Mouse (Mus musculus): ENCODE results near the gene Edil3. TPM values are rescaled to one million over a fixed set of nuclear protein-coding genes. Genes with fewer than 3 reads are reported as not detected.

The Edil3 gene
- polyA plus RNA-seq, 1 experiment: 0.60 TPM

DNA sequence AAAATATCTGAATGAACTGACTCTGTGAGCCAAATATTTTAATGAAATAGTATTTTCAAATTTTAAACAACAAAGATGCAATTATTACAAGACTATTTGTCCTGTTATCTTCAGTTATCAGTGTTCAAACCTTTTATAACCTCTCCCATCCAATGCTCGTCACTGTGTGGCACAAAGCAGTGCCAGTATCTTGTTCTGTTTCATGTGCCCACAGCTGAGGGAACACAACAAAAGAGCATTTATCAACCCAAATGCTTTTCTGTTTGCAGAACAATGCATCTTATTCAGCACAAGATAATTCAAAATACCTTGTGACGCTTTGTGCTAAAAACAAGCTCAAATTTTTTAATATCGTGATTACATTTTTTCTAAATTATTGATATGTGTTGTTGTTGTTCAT, 78.8 kb downstream of the Edil3 start:
- WGBS: 83% methylated on average over 3 of the region's 3 CpGs
- no peak overlapping the region for H3K27ac ChIP-seq (ENCODE audit: control insufficient read depth, insufficient read depth, low read depth, low read length, poor library complexity)
- H3K4me3 ChIP-seq (replicated peaks; ENCODE audit: control insufficient read depth, low read depth, low read length): no peak overlapping the region
- no peak for TF ChIP-seq POLR2A (IDR thresholded peaks at IDR 0.05; ENCODE audit: borderline replicate concordance, control insufficient read depth, low read depth, low read length)
- TF ChIP-seq CTCF (IDR thresholded peaks at IDR 0.05; ENCODE audit: control insufficient read depth, insufficient read depth, low read length): no peak
- no peaks in the 10 kb centered on the region for H3K4me1 ChIP-seq (ENCODE audit: control insufficient read depth, insufficient read depth, low read length)

DNA sequence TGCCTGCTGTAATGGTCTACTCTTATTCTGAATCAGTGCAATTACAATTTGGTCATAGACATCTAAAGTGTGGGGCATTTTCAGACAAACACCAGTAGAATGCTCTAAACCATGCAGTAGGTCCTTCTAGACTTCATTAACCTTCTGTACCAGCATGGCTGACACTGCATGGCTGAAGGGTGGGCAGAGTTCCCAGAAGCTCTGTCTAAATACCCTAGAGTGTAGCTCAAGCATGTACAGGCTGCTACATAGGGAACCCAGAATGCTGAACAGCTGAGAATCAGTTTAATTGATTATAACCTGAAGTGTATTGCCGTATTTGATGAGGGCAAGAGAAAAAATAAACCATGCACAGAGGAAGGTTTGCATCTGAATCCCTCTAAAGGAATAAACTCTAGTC, 86.1 kb downstream of the Edil3 start:
- Histone ChIP-seq H3K4me3 (replicated peaks; ENCODE audit: control insufficient read depth, low read depth, low read length) (no peak overlapping the region), H3K4me1 (ENCODE audit: control insufficient read depth, insufficient read depth, low read length) (no peaks in the 10 kb centered on the region), H3K27ac (ENCODE audit: control insufficient read depth, insufficient read depth, low read depth, low read length, poor library complexity) (no peak overlapping the region)
- no peak for TF ChIP-seq POLR2A (IDR thresholded peaks at IDR 0.05; ENCODE audit: borderline replicate concordance, control insufficient read depth, low read depth, low read length)
- no peak for TF ChIP-seq CTCF (IDR thresholded peaks at IDR 0.05; ENCODE audit: control insufficient read depth, insufficient read depth, low read length)
- WGBS: 98% methylated on average over 1 of the region's 1 CpGs

GRCm38 (mm10) chr13:88908187-88908586, 86.9 kb downstream of the Edil3 start:
- WGBS: 75% methylated on average over 1 of the region's 1 CpGs
- no peak for TF ChIP-seq CTCF (IDR thresholded peaks at IDR 0.05; ENCODE audit: control insufficient read depth, insufficient read depth, low read length)
- no peak for TF ChIP-seq POLR2A (IDR thresholded peaks at IDR 0.05; ENCODE audit: borderline replicate concordance, control insufficient read depth, low read depth, low read length)
- Histone ChIP-seq H3K4me1 (ENCODE audit: control insufficient read depth, insufficient read depth, low read length) (no peaks in the 10 kb centered on the region), H3K4me3 (replicated peaks; ENCODE audit: control insufficient read depth, low read depth, low read length) (no peak overlapping the region), H3K27ac (ENCODE audit: control insufficient read depth, insufficient read depth, low read depth, low read length, poor library complexity) (no peak overlapping the region)

DNA sequence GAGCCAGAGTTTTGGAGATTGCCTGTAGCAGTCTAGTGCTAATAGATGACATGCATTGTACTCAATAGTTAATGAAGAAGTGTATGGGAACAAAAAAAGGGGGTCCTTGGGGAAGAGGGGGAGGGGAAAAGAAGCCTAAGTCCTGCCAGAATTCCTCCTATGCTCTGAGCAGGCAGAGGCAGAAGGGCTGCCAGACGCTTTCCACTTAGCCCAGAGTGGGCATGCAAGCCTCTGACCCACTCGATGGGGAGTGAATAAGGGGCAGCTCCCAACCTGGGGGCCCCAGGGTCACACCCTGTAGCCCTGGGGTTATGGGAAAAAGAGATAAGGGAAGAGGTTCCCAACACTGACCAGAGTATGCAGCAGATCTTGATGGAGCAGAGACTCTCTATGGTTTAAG, 95.2 kb downstream of the Edil3 start:
- WGBS: 69% methylated on average over 2 of the region's 2 CpGs
- TF ChIP-seq POLR2A (IDR thresholded peaks at IDR 0.05; ENCODE audit: borderline replicate concordance, control insufficient read depth, low read depth, low read length) (no peak), CTCF (IDR thresholded peaks at IDR 0.05; ENCODE audit: control insufficient read depth, insufficient read depth, low read length) (no peak)
- H3K4me1 ChIP-seq (ENCODE audit: control insufficient read depth, insufficient read depth, low read length): no peaks in the 10 kb centered on the region

GRCm38 (mm10) chr13:88929626-88930025, 108.4 kb downstream of the Edil3 start:
- H3K4me1 ChIP-seq (ENCODE audit: control insufficient read depth, insufficient read depth, low read length): no peaks in the 10 kb centered on the region
- 82% methylated on average over 4 of the region's 4 CpGs for WGBS
- H3K27ac ChIP-seq (ENCODE audit: control insufficient read depth, insufficient read depth, low read depth, low read length, poor library complexity): no peak overlapping the region
- no peak overlapping the region for H3K4me3 ChIP-seq (replicated peaks; ENCODE audit: control insufficient read depth, low read depth, low read length)
- TF ChIP-seq POLR2A (IDR thresholded peaks at IDR 0.05; ENCODE audit: borderline replicate concordance, control insufficient read depth, low read depth, low read length): no peak
- TF ChIP-seq CTCF (IDR thresholded peaks at IDR 0.05; ENCODE audit: control insufficient read depth, insufficient read depth, low read length): no peak

More for the DNA sequence above, 95.2 kb downstream of the Edil3 start:
- H3K4me3 ChIP-seq (replicated peaks; ENCODE audit: control insufficient read depth, low read depth, low read length): no peak overlapping the region
- no peak overlapping the region for H3K27ac ChIP-seq (ENCODE audit: control insufficient read depth, insufficient read depth, low read depth, low read length, poor library complexity)

- Histone ChIP-seq H3K4me3 (replicated peaks; ENCODE audit: control insufficient read depth, low read depth, low read length) (no peak overlapping the region), H3K27ac (ENCODE audit: control insufficient read depth, insufficient read depth, low read depth, low read length, poor library complexity) (no peak overlapping the region), H3K4me1 (ENCODE audit: control insufficient read depth, insufficient read depth, low read length) (no peaks in the 10 kb centered on the region)
- TF ChIP-seq CTCF (IDR thresholded peaks at IDR 0.05; ENCODE audit: control insufficient read depth, insufficient read depth, low read length) (no peak), POLR2A (IDR thresholded peaks at IDR 0.05; ENCODE audit: borderline replicate concordance, control insufficient read depth, low read depth, low read length) (no peak)
- WGBS: 78% methylated on average over 2 of the region's 2 CpGs
These were observed 117.3 kb downstream of the Edil3 start for GRCm38 (mm10) chr13:88938564-88938963.

DNA sequence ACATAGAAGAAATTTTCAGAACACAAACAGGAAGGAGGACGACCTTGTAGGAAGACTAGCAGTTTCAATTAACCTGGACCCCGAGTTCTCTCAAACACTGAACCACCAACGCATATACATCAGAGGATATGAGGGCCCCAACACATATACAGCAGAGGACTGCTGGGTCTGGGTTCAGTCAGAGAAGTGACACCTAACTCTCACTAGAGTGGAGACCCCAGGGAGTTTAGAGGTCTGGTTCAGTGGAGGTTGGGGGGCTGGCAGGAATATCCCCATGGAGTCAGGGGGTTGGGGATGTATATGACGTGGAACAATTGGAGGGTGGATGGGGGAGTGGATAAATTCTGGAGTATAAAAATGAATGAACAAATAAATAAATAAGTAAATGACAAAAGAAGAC, 151.1 kb downstream of the Edil3 start:
- Histone ChIP-seq H3K4me1 (ENCODE audit: control insufficient read depth, insufficient read depth, low read length) (no peaks in the 10 kb centered on the region), H3K4me3 (replicated peaks; ENCODE audit: control insufficient read depth, low read depth, low read length) (no peak overlapping the region), H3K27ac (ENCODE audit: control insufficient read depth, insufficient read depth, low read depth, low read length, poor library complexity) (no peak overlapping the region)
- TF ChIP-seq CTCF (IDR thresholded peaks at IDR 0.05; ENCODE audit: control insufficient read depth, insufficient read depth, low read length): no peak
- no peak for TF ChIP-seq POLR2A (IDR thresholded peaks at IDR 0.05; ENCODE audit: borderline replicate concordance, control insufficient read depth, low read depth, low read length)
- WGBS: 76% methylated on average over 4 of the region's 4 CpGs

GRCm38 (mm10) chr13:89007696-89008427, 186.6 kb downstream of the Edil3 start:
- 74% methylated on average over 4 of the region's 4 CpGs for WGBS
- TF ChIP-seq POLR2A (IDR thresholded peaks at IDR 0.05; ENCODE audit: borderline replicate concordance, control insufficient read depth, low read depth, low read length) (no peak), CTCF (IDR thresholded peaks at IDR 0.05; ENCODE audit: control insufficient read depth, insufficient read depth, low read length) (no peak)
- Histone ChIP-seq H3K4me1 (ENCODE audit: control insufficient read depth, insufficient read depth, low read length) (no peaks in the 10 kb centered on the region), H3K27ac (ENCODE audit: control insufficient read depth, insufficient read depth, low read depth, low read length, poor library complexity) (no peak overlapping the region), H3K4me3 (replicated peaks; ENCODE audit: control insufficient read depth, low read depth, low read length) (no peak overlapping the region)

DNA sequence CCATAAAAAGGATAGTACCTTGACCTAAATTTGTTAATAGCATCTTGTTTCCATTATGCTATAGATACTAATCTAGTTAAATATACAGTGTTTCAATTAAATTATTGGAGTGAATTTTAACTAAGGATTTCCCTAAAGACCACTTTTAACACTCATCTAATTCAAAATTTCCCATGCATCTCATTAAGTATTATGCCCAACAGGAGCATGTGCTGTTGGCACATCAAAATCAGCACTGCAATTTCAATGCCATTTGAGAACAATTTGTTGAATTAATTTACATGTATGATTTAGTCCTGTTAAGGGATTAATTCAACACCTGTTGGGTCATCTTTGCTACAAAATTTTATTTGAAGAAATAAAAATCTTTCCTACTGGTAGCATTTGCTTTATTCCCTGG, 191.2 kb downstream of the Edil3 start:
- Histone ChIP-seq H3K4me1 (ENCODE audit: control insufficient read depth, insufficient read depth, low read length) (no peaks in the 10 kb centered on the region), H3K4me3 (replicated peaks; ENCODE audit: control insufficient read depth, low read depth, low read length) (no peak overlapping the region), H3K27ac (ENCODE audit: control insufficient read depth, insufficient read depth, low read depth, low read length, poor library complexity) (no peak overlapping the region)
- no peak for TF ChIP-seq POLR2A (IDR thresholded peaks at IDR 0.05; ENCODE audit: borderline replicate concordance, control insufficient read depth, low read depth, low read length)
- no peak for TF ChIP-seq CTCF (IDR thresholded peaks at IDR 0.05; ENCODE audit: control insufficient read depth, insufficient read depth, low read length)
